8 mouse cellular contexts compared by ENCODE assay signal in the genomic region with DNA sequence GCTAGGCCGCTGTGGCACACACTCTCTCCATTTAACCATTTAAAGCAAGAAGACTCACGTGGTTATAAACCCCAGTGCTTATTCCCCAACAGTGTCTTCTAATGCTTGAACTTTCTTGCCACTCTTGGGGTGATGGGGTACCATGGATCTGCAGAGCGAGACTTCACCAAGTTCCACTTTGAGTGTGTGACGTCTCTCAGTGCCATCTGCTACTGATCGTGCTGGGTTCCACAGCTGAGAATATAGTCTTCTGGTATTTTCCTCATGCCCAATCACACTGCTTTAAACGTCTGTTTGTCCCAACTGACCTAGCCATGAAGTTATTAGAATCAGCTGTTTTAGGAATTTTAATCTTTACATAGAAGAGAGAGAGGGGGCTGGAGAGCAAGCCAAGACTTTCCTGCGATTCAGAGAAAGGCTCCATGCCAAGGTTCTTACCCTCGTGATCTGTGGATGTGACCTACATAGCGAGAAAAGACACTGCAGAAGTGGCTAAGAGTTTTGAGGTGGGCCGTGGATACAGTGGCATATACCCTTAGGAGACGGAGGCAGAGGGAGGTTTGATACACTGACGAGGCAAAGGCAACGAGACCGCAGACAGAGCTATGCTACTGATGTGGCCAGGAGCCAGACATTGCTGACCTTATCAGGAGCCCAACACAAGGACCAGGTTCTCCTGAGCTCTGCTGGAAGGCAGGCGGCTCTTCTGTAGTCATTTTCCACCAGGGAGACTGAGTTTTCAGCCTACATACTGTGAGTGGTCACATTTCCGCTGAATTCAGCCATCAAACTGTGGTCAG. TPM values are rescaled to one million over a fixed set of nuclear protein-coding genes. Genes with fewer than 3 reads are reported as not detected.
DNase-seq lines count a peak whose midpoint lies in the region; ATAC-seq lines count a peak whose summit lies in the region.

No protein-coding gene starts in this region.

- peaks cover 21% of the 10 kb centered on the region for H3K4me1 ChIP-seq in embryonic facial prominence, embryonic 13.5 days
- peaks cover 12% of the 10 kb centered on the region for H3K4me1 ChIP-seq in limb, embryonic 13.5 days

- no peaks in the 10 kb centered on the region for H3K9me3 ChIP-seq in embryonic facial prominence, embryonic 13.5 days
- no peaks in the 10 kb centered on the region for H3K9me3 ChIP-seq in limb, embryonic 13.5 days

- H3K4me3 ChIP-seq in embryonic facial prominence, embryonic 13.5 days = no peak overlapping the region
- no peak overlapping the region for H3K4me3 ChIP-seq in limb, embryonic 13.5 days

- no peaks in the 10 kb centered on the region for H3K36me3 ChIP-seq in embryonic facial prominence, embryonic 13.5 days
- no peaks in the 10 kb centered on the region for H3K36me3 ChIP-seq in limb, embryonic 13.5 days

- peak overlapping the region; percentile 82 for H3K27ac ChIP-seq in embryonic facial prominence, embryonic 13.5 days
- H3K27ac ChIP-seq in limb, embryonic 13.5 days = peak overlapping the region; percentile 39; the same call in 1 of the 2 replicates

- peak; percentile 62 for ATAC-seq in frontal cortex, adult (ENCODE audit: low TSS enrichment)
- no peak for ATAC-seq in embryonic facial prominence, embryonic 13.5 days (ENCODE audit: insufficient number of reproducible peaks, insufficient read depth, low FRiP score, low TSS enrichment, low read depth)
- no peak for ATAC-seq in limb, embryonic 13.5 days (ENCODE audit: low FRiP score, low read depth)
- ATAC-seq in activated CD4-positive, CD25-positive, alpha-beta regulatory T cell, adult 4 months = no peak

- no peak overlapping the region for H3K4me2 ChIP-seq in embryonic facial prominence, embryonic 13.5 days
- H3K4me2 ChIP-seq in limb, embryonic 13.5 days (replicated peaks) = no peak overlapping the region

- WGBS in embryonic facial prominence, embryonic 13.5 days = 50% methylated on average over 16 of the region's 16 CpGs
- 66% methylated on average over 16 of the region's 16 CpGs for WGBS in limb, embryonic 13.5 days

- no peaks in the 10 kb centered on the region for H3K27me3 ChIP-seq in embryonic facial prominence, embryonic 13.5 days
- no peaks in the 10 kb centered on the region for H3K27me3 ChIP-seq in limb, embryonic 13.5 days

- no peak overlapping the region for H3K9ac ChIP-seq in embryonic facial prominence, embryonic 13.5 days
- H3K9ac ChIP-seq in limb, embryonic 13.5 days = no peak overlapping the region

- DNase-seq in frontal cortex, adult 2 months (ENCODE audit: extremely low spot score in 1 of 2, low spot score in 1 of 2) = no peak
- DNase-seq in MEL-GATA-1-ER (ENCODE audit: extremely low read depth, low read depth) = peak; percentile 93
- DNase-seq in kidney, postnatal 25 days = no peak
- no peak for DNase-seq in urinary bladder, postnatal 14 days (ENCODE audit: low spot score)

RNA-seq across cellular contexts. Expression of gene Leo1, which starts 10.3 kb away (rescaled TPM):
- 16.5 and 17.3 TPM in 2 replicates for polyA plus RNA-seq in frontal cortex, adult 2 months (2012; rRNA removed)
- 51.0 and 51.1 TPM in 2 replicates for polyA plus RNA-seq in embryonic facial prominence, embryonic 13.5 days (2015; fragmentation: Nextera tagmentation; extraction: Ambion mirVana)
- polyA plus RNA-seq in limb, embryonic 13.5 days (2015; fragmentation: Nextera tagmentation; extraction: Ambion mirVana) = 46.5 and 50.2 TPM in 2 replicates
- 10 to 100 TPM; 33.4 to 43.1 TPM for polyA plus RNA-seq in activated CD4-positive, CD25-positive, alpha-beta regulatory T cell, adult 4 months (2017; shearing (Covaris generic))

RNA-seq across cellular contexts. Expression of gene Mapk6, which starts 21.2 kb away (rescaled TPM):
- polyA plus RNA-seq in frontal cortex, adult 2 months (2012; rRNA removed) = 32.2 and 34.6 TPM in 2 replicates
- polyA plus RNA-seq in embryonic facial prominence, embryonic 13.5 days (2015; fragmentation: Nextera tagmentation; extraction: Ambion mirVana) = 68.3 and 79.4 TPM in 2 replicates
- polyA plus RNA-seq in limb, embryonic 13.5 days (2015; fragmentation: Nextera tagmentation; extraction: Ambion mirVana) = 90.0 and 91.1 TPM in 2 replicates
- 10 to 100 TPM; 43.5 to 51.0 TPM for polyA plus RNA-seq in activated CD4-positive, CD25-positive, alpha-beta regulatory T cell, adult 4 months (2017; shearing (Covaris generic))
